Mouse (Mus musculus) forebrain, embryonic 15.5 days (tissue): ENCODE measurements at regions not wholly inside any gene's neighbourhood (a gene's known extent, or its start where the extent isn't known, plus 50 kb on each side); places are given as distances from the start of the nearest gene placed in this dataset.
A peak's percentile ranks its signal among the peaks of the same experiment; 100 is the strongest.

Source experiments
- ATAC-seq: fragments of 200-750 bp; cut with Nextera tagmentation; replicated peaks from 2 replicates; pipeline ENCODE4 v1.8.0; 2017; ENCODE audit warnings: mild to moderate bottlenecking, moderate TSS enrichment, moderate library complexity
- H3K27ac ChIP-seq: fragments of 300-500 bp; sonication (generic); replicated peaks from 2 replicates; pipeline ENCODE4 v1.5.1; 2015; ENCODE audit warnings: mild to moderate bottlenecking, inconsistent platforms
- H3K27me3 ChIP-seq: fragments of 300-500 bp; sonication (generic); 2 replicates; pipeline ENCODE4 v1.6.1; 2015; ENCODE audit warnings: inconsistent platforms
- H3K36me3 ChIP-seq: fragments of 300-500 bp; sonication (generic); 2 replicates; pipeline ENCODE4 v1.6.1; 2015; ENCODE audit warnings: mild to moderate bottlenecking, inconsistent platforms
- H3K4me1 ChIP-seq: fragments of 300-500 bp; sonication (generic); 2 replicates; pipeline ENCODE4 v1.6.1; 2015; ENCODE audit warnings: inconsistent platforms
- H3K4me2 ChIP-seq: fragments of 300-500 bp; sonication (generic); replicated peaks from 2 replicates; pipeline ENCODE4 v1.6.1; 2015; ENCODE audit warnings: mild to moderate bottlenecking, inconsistent platforms
- H3K4me3 ChIP-seq: fragments of 300-500 bp; sonication (generic); 2 replicates; pipeline ENCODE4 v1.5.1; 2015; ENCODE audit warnings: mild to moderate bottlenecking, inconsistent platforms
- H3K9ac ChIP-seq: fragments of 300-500 bp; sonication (generic); replicated peaks from 2 replicates; pipeline ENCODE4 v1.6.1; 2015; ENCODE audit warnings: mild to moderate bottlenecking, inconsistent platforms
- H3K9me3 ChIP-seq: fragments of 300-500 bp; sonication (generic); 2 replicates; pipeline ENCODE4 v1.6.1; 2016; ENCODE audit warnings: inconsistent platforms
- WGBS: fragments of 180-500 bp; shearing (Covaris S2); methylation state at CpG from one replicate; pipeline ENCODE4 v1.1.7; 2015; ENCODE audit warnings: mixed read lengths; 5-methylcytosine and 5-hydroxymethylcytosine counted together

DNA sequence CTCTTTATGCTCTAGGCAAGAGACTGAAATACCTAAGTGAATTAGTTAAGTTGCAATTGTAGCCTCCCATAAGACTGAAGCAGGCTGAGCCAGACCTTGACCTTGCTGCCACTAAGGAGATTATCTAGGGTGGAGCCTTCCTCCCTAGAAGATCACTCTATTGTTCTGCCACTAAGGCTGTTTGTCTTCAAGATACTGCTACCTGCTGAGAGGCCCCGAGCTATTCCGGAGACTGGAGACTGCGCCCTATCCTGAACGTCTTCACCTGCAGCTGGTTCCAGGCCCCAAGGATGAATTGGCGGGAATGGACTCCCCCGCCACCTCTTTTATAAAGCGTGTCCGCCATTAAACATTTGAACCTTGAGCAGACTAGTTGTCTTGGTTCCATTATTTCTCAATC, 237.8 kb upstream of the Tle4 start:
- no peaks in the 10 kb centered on the region for H3K27me3 ChIP-seq
- no peaks in the 10 kb centered on the region for H3K36me3 ChIP-seq
- ATAC-seq = no peak
- no peak overlapping the region for H3K4me3 ChIP-seq
- no peak overlapping the region for H3K4me2 ChIP-seq
- H3K9ac ChIP-seq = no peak overlapping the region
- 59% methylated on average over 8 of the region's 8 CpGs for WGBS
- no peak overlapping the region for H3K27ac ChIP-seq
- no peaks in the 10 kb centered on the region for H3K4me1 ChIP-seq
- no peaks in the 10 kb centered on the region for H3K9me3 ChIP-seq

DNA sequence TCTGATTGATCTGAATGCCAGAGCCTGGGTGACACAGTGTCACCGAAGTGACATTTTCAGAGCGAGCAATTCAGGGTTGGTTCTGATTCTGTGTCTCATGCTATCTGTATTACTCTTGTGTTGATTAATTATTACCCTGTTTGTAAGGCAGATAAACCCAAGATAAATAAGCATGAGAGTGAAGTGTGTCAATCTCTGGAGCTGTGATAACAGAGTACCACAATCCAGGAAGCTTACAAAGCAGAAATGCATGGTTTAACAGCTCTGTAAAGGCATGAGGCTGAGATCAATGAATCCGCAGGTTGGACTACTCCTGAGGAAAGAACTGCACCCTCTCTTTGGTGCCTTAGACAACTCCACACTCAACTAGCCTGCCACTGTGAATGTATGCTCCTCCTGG, 218.5 kb upstream of the Tle4 start:
- Histone ChIP-seq H3K4me3 (no peak overlapping the region), H3K4me2 (no peak overlapping the region), H3K9ac (no peak overlapping the region), H3K4me1 (no peaks in the 10 kb centered on the region), H3K36me3 (no peaks in the 10 kb centered on the region), H3K27ac (no peak overlapping the region), H3K9me3 (no peaks in the 10 kb centered on the region), H3K27me3 (no peaks in the 10 kb centered on the region)
- 82% methylated on average over 3 of the region's 3 CpGs for WGBS
- no peak for ATAC-seq

DNA sequence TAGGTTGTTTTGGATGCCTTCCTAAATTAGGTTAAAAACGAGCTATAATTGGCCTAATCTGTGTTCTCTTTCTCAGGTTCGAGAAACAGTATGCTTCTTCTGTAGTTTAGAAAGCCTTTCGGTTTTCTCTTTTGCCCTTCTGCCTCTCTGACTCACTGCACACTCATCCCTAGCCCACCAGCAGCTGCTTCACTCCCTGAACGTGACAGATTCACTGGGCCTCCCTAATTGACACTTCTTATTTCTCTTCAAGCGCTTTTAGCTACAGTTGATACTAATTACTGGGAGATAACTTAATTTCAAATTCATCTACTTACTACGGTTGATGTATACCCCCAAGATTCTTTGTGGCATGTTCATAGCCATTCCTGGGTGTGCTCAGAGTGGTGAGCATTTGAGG, 208.9 kb upstream of the Tle4 start:
- 0 out of 2 replicates have a peak, but pooled peaks cover 3% of the 10 kb centered on the region for H3K27me3 ChIP-seq
- H3K4me1 ChIP-seq = peaks cover 13% of the 10 kb centered on the region
- H3K4me3 ChIP-seq = no peak overlapping the region
- H3K9ac ChIP-seq = no peak overlapping the region
- no peaks in the 10 kb centered on the region for H3K36me3 ChIP-seq
- no peak for ATAC-seq
- H3K4me2 ChIP-seq = no peak overlapping the region
- H3K27ac ChIP-seq = no peak overlapping the region
- WGBS = 31% methylated on average over 6 of the region's 6 CpGs
- no peaks in the 10 kb centered on the region for H3K9me3 ChIP-seq

DNA sequence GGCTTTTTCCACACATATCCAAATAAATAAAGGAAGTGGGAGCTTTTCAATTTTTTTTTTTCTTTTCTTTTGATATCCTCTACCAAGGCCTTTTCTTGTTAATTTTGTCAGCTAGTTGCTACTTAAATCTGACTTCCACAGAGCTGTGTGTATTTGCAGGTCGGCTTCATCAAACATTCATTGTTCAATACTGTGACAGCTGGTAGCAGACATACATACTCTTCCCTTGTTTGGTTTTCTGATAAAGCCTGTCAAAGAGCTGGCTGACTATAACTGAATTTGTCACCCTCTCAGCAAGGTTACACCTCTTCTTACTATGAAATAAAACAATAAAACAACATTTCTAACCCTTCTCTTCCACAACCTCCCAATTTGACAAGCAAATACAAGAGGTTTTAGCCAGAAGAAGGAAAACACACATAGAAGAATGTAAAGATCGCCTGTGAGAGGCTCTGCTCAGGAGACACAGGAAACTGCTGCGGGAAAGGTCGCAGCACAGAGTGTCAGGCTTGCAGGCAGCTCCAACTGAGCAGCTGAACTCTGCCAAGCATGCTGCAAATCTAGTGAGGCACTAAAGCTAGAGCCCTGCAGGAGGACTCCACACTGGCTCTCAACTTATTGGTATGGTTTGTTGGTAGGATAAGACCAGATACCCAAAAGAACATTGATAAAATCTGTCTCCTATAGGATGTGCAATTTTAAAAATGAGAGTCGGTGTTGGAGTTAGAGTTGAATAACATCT, 205.2 kb upstream of the Tle4 start:
- ATAC-seq = peak; percentile 51; the same call in 1 of the 2 replicates
- Histone ChIP-seq H3K4me1 (peaks cover 13% of the 10 kb centered on the region), H3K4me2 (no peak overlapping the region), H3K4me3 (no peak overlapping the region), H3K27ac (no peak overlapping the region), H3K27me3 (0 out of 2 replicates have a peak, but pooled peaks cover 3% of the 10 kb centered on the region), H3K9me3 (no peaks in the 10 kb centered on the region), H3K9ac (no peak overlapping the region), H3K36me3 (no peaks in the 10 kb centered on the region)
- 23% methylated on average over 5 of the region's 5 CpGs for WGBS

DNA sequence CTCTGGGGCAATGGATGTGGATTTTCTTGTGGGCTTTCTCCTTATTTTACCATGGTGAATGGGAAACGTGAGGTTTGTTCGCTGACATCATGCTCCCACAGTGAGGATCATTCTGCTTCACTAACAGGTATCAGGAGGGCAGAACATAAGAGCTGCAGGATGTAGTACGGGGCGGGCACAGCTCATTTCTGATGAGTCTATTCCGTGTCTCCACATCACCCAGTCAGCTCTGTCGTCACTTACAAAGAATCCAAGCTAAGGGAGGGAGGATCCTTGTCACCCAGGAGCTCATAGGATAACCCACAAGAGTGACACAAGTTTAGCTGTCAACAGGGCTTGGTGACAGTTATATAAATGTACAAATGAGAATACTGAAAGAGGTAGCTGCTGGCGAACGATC, 203.8 kb upstream of the Tle4 start:
- Histone ChIP-seq H3K4me1 (peaks cover 13% of the 10 kb centered on the region), H3K27ac (no peak overlapping the region), H3K9ac (no peak overlapping the region), H3K36me3 (no peaks in the 10 kb centered on the region), H3K9me3 (no peaks in the 10 kb centered on the region), H3K27me3 (0 out of 2 replicates have a peak, but pooled peaks cover 3% of the 10 kb centered on the region), H3K4me2 (no peak overlapping the region), H3K4me3 (no peak overlapping the region)
- 80% methylated on average over 8 of the region's 8 CpGs for WGBS
- no peak for ATAC-seq

DNA sequence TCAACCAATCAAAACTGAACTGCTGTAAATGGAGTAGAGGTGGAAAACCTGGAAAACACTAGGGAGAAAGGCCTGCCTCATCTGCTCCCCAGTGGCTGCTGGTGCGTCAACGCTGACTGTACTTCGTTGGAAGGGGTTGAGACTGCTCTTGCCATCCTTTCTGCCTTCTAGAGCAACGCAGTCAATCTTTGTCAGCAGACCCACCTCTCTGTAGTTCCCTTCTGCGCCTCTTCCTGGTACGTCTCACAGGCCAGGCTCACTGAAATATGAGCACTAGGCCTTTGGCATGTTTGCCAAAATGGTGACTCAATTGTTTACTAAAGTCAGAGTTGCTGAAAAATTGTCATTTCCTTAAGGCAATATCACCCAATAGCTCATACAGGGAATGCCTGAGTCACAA, 201.2 kb upstream of the Tle4 start:
- H3K4me3 ChIP-seq = no peak overlapping the region
- 92% methylated on average over 6 of the region's 6 CpGs for WGBS
- no peak overlapping the region for H3K4me2 ChIP-seq
- peaks cover 3% of the 10 kb centered on the region; the same call in 1 of the 2 replicates for H3K27me3 ChIP-seq
- H3K4me1 ChIP-seq = peaks cover 13% of the 10 kb centered on the region
- no peak overlapping the region for H3K27ac ChIP-seq
- H3K36me3 ChIP-seq = no peaks in the 10 kb centered on the region
- no peaks in the 10 kb centered on the region for H3K9me3 ChIP-seq
- no peak for ATAC-seq
- no peak overlapping the region for H3K9ac ChIP-seq

DNA sequence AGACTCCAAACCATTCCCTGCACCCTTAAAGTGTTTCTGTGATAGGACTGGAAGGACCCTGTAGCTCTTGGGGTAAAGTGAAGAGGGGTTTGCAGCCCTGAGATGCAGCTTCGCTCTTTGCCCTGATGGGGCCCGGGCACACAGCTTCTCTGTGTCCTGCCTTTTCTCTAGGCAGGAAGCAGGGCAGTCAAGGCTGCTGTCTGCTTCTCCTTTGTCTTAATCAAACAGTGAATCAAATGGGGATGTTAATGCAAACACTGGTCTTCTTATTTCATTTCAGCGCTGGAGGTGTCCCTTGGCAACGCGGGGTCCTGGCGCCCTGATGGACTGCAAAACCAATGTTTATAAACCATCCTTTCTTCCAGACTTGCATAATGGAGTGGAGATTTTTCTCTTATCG, 200.6 kb upstream of the Tle4 start:
- H3K27ac ChIP-seq = no peak overlapping the region
- no peak overlapping the region for H3K4me2 ChIP-seq
- H3K36me3 ChIP-seq = no peaks in the 10 kb centered on the region
- no peak overlapping the region for H3K9ac ChIP-seq
- no peaks in the 10 kb centered on the region for H3K9me3 ChIP-seq
- peaks cover 11% of the 10 kb centered on the region for H3K4me1 ChIP-seq
- no peak for ATAC-seq
- WGBS = 86% methylated on average over 7 of the region's 7 CpGs
- no peak overlapping the region for H3K4me3 ChIP-seq
- peaks cover 9% of the 10 kb centered on the region; the same call in 1 of the 2 replicates for H3K27me3 ChIP-seq

DNA sequence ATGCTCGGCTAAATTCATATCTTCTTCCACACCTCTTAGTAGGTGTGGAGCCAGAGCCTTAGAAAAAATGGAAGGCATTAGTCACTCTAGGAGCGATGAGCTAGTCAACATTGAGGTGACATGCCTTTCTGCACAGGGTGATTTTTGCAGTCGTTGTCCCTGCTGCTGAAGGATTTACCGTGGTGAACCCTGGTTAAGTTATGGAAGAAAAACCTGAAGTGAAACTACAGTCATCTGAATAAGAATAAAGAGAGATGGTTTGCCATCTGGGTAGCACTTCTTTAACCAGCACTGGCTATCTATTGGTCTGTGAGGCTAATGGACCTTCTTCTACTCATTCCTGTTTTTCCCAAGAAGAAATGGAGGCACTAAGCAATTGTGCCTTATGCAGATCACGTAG, 198.1 kb upstream of the Tle4 start:
- WGBS = 89% methylated on average over 5 of the region's 5 CpGs

DNA sequence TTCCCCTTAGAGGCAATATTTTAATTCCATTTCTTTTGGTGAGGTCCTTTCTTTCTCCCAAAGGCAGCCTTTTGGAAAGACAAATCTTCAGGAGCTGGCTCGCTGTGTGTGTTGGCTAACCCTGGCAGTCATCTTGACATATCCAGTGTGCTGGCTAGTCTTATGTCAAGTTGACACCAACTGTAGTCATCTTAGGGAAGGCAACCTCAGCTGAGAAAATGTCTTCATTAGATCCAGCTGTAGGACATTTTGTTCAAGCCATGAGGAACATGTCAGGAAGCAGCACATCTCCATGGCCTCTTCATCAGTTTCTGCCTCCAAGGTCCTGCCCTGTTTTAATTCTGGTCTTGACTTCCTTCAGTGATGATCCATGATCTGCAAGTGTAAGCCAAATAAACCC, 192.1 kb upstream of the Tle4 start:
- Histone ChIP-seq H3K4me1 (no peaks in the 10 kb centered on the region), H3K27ac (no peak overlapping the region), H3K36me3 (no peaks in the 10 kb centered on the region), H3K27me3 (peaks cover 19% of the 10 kb centered on the region), H3K9me3 (no peaks in the 10 kb centered on the region), H3K4me2 (no peak overlapping the region), H3K4me3 (no peak overlapping the region), H3K9ac (no peak overlapping the region)
- 95% methylated on average over 1 of the region's 1 CpGs for WGBS
- no peak for ATAC-seq

More for the DNA sequence above, 198.1 kb upstream of the Tle4 start:
- H3K4me2 ChIP-seq = no peak overlapping the region
- no peaks in the 10 kb centered on the region for H3K36me3 ChIP-seq
- peaks cover 12% of the 10 kb centered on the region; the same call in 1 of the 2 replicates for H3K27me3 ChIP-seq
- no peak overlapping the region for H3K9ac ChIP-seq
- H3K4me1 ChIP-seq = no peaks in the 10 kb centered on the region
- no peak for ATAC-seq
- H3K4me3 ChIP-seq = no peak overlapping the region
- H3K9me3 ChIP-seq = no peaks in the 10 kb centered on the region
- H3K27ac ChIP-seq = no peak overlapping the region

DNA sequence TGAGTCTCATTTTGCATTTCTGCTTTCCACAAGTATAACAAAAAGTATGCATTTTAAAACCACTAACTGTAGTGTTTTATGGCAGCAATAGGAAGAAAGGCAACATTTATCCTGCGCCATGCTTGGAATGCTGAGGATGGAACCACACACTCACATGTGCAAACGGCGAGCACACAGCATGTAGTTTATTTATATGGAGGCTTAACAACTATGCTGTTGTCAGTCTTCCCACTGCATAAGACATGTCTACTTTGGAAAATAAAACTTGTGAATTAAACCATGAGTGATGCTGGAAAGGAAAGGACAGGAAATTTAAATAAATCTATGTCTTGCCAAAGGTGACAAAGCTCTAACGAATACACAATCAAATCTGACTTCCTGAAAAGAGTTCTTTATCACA, 190.8 kb upstream of the Tle4 start:
- Histone ChIP-seq H3K9me3 (no peaks in the 10 kb centered on the region), H3K4me1 (no peaks in the 10 kb centered on the region), H3K9ac (no peak overlapping the region), H3K27me3 (peaks cover 15% of the 10 kb centered on the region), H3K4me3 (no peak overlapping the region), H3K27ac (no peak overlapping the region), H3K4me2 (no peak overlapping the region), H3K36me3 (no peaks in the 10 kb centered on the region)
- 66% methylated on average over 4 of the region's 4 CpGs for WGBS
- 0 out of 2 replicates have a peak, but pooled peaks have one; percentile 57 for ATAC-seq

DNA sequence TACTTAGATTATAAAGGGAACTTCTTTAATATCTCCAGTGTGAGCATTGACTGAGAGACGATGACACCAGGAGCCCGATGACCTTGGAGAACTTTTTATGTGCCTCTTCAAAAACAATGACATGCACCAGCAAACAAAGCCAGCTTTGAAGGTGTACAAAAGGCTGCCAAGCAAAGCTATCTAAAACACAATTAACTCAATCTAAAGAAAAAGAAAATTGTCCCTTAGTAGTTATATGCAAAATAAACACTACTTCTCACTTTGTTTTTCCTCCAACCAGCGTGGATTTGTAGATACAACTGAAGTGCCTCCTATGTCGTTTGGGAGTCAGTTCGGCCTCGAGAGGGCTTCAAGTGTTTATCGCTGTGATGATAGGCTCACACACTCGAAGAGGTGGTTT, 189.0 kb upstream of the Tle4 start:
- H3K4me1 ChIP-seq = no peaks in the 10 kb centered on the region
- H3K4me3 ChIP-seq = no peak overlapping the region
- no peaks in the 10 kb centered on the region for H3K9me3 ChIP-seq
- 82% methylated on average over 8 of the region's 8 CpGs for WGBS
- peaks cover 14% of the 10 kb centered on the region for H3K27me3 ChIP-seq
- H3K36me3 ChIP-seq = no peaks in the 10 kb centered on the region
- no peak overlapping the region for H3K4me2 ChIP-seq
- no peak overlapping the region for H3K9ac ChIP-seq
- ATAC-seq = no peak
- H3K27ac ChIP-seq = no peak overlapping the region

DNA sequence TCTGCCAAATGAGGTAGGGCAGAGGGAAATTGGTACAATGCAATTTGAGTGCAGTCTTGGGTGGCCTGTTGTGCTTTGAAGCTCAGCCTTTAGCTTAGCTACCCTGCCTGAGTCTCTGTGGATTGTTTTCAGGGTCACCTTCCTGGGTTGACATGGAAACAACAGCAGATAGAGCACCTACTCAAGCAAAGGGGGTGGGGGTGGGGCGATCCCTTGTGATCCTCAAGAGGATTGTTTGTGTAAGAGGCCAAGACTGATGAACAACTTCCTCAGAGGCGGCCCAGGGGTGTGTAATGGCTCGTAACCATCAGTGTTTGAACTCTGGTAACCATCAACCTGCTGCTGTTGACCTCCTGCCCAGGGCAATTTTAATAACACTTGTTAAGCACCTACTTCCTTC, 187.8 kb upstream of the Tle4 start:
- H3K4me2 ChIP-seq = no peak overlapping the region
- H3K4me1 ChIP-seq = no peaks in the 10 kb centered on the region
- H3K9me3 ChIP-seq = no peaks in the 10 kb centered on the region
- H3K4me3 ChIP-seq = no peak overlapping the region
- H3K27ac ChIP-seq = no peak overlapping the region
- peaks cover 22% of the 10 kb centered on the region for H3K27me3 ChIP-seq
- 52% methylated on average over 3 of the region's 3 CpGs for WGBS
- H3K9ac ChIP-seq = no peak overlapping the region
- no peaks in the 10 kb centered on the region for H3K36me3 ChIP-seq
- no peak for ATAC-seq

DNA sequence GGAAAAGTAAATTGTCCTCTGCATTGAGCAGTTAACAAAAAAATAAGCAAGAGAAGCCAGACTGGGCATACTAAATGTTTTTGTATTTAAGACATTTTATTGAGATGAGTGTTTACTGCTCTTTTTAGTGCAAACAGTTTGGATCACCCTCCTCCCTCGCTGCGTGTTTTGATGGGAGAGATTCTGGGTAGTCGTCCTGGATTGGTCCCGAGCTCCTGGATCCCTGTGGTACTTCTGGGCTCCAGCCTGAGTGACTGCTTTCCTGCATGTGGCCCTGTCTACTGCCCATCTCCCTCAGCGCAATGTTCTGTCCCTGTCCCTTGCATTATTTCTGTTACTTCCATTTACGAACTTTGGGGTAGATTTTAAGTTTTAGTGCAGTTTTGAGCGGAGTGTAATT, 179.9 kb upstream of the Tle4 start:
- H3K4me1 ChIP-seq = peaks cover 19% of the 10 kb centered on the region
- H3K9me3 ChIP-seq = no peaks in the 10 kb centered on the region; the same call in 1 of the 2 replicates
- WGBS = 19% methylated on average over 7 of the region's 7 CpGs
- 0 out of 2 replicates have a peak overlapping the region, but pooled peaks have one; percentile 14 for H3K4me2 ChIP-seq
- H3K27ac ChIP-seq = peak overlapping the region; percentile 55
- no peaks in the 10 kb centered on the region for H3K36me3 ChIP-seq
- peak; percentile 60 for ATAC-seq
- H3K27me3 ChIP-seq = peaks cover 27% of the 10 kb centered on the region
- H3K9ac ChIP-seq = no peak overlapping the region
- H3K4me3 ChIP-seq = no peak overlapping the region
